Comparison of ENCODE assay signal across 13 mouse cellular contexts in genomic region chr15:100491966-100492365, GRCm38 (mm10). TPM values are rescaled to one million over a fixed set of nuclear protein-coding genes. Genes with fewer than 3 reads are reported as not detected.
DNase-seq lines count a peak whose midpoint lies in the region; ATAC-seq and TF ChIP-seq lines count a peak whose summit lies in the region.
"Had no signal": no experiment of that assay in that cellular context is flagged by ENCODE, and none has a peak within 500 bp of the region (broad histone marks: within the 10 kb centered on the region; RNA-seq: fewer than 3 reads in every experiment).

No protein-coding gene starts in this region.

- no peaks in the 10 kb centered on the region for H3K9me3 ChIP-seq in hindbrain, postnatal 0 days (ENCODE audit: low read length)

- peaks cover 17% of the 10 kb centered on the region for H3K4me1 ChIP-seq in kidney, adult 2 months (ENCODE audit: control insufficient read depth, insufficient read depth, low read length)
- H3K4me1 ChIP-seq in hindbrain, postnatal 0 days (ENCODE audit: insufficient read depth, low read length), result peaks cover 7% of the 10 kb centered on the region; the same call in 1 of the 2 replicates

- H3K4me2 ChIP-seq in hindbrain, postnatal 0 days (ENCODE audit: low read depth, low read length), result peak overlapping the region; percentile 72; the same call in 1 of the 2 replicates

- no peak for TF ChIP-seq CTCF in kidney, adult 2 months (conservative IDR thresholded peaks at IDR 0.05; ENCODE audit: insufficient read depth, insufficient read length, low read depth, low read length)
- no peak for TF ChIP-seq CTCF in brain, embryonic 14.5 days (IDR thresholded peaks at IDR 0.05; ENCODE audit: borderline replicate concordance, extremely low read depth, insufficient read depth, insufficient read length)
- TF ChIP-seq CTCF in hindbrain, postnatal 0 days (IDR thresholded peaks at IDR 0.05; ENCODE audit: low read depth), result no peak

- H3K36me3 ChIP-seq in kidney, adult 2 months (ENCODE audit: control insufficient read depth, insufficient read depth, low read length), result no peaks in the 10 kb centered on the region
- H3K36me3 ChIP-seq in hindbrain, postnatal 0 days (ENCODE audit: insufficient read depth, low read length), result peaks cover 17% of the 10 kb centered on the region; the same call in 1 of the 2 replicates

- 48% methylated on average over 9 of the region's 9 CpGs for WGBS in kidney, adult 2 months
- 56% methylated on average over 9 of the region's 9 CpGs for WGBS in hindbrain, postnatal 0 days

- no peaks in the 10 kb centered on the region for H3K27me3 ChIP-seq in kidney, adult 2 months (replicated peaks; ENCODE audit: control insufficient read depth, insufficient read depth, low read length)
- H3K27me3 ChIP-seq in hindbrain, postnatal 0 days (ENCODE audit: insufficient read depth, low read length), result no peaks in the 10 kb centered on the region

- ATAC-seq in hindbrain, postnatal 0 days, result no peak
- ATAC-seq in megakaryocyte progenitor cell, adult 5-6 weeks (replicated peaks; ENCODE audit: poor library complexity), result no peak

- H3K9ac ChIP-seq in hindbrain, postnatal 0 days (replicated peaks; ENCODE audit: low read length), result no peak overlapping the region
- H3K9ac ChIP-seq: liver, embryonic 14.5 days had no signal

- H3K4me3 ChIP-seq in kidney, adult 2 months (ENCODE audit: insufficient read depth, low read depth, low read length), result no peak overlapping the region
- H3K4me3 ChIP-seq in hindbrain, postnatal 0 days (ENCODE audit: low read length), result no peak overlapping the region

- TF ChIP-seq POLR2A in kidney, adult 2 months (IDR thresholded peaks at IDR 0.05; ENCODE audit: low read depth, low read length), result no peak
- TF ChIP-seq POLR2A in brain, embryonic 14.5 days (IDR thresholded peaks at IDR 0.05; ENCODE audit: borderline replicate concordance, extremely low read depth, insufficient read depth, insufficient read length, poor library complexity, severe bottlenecking), result no peak

- DNase-seq in kidney, adult 2 months, result peak; percentile 20
- DNase-seq in kidney, postnatal 36 days, result no peak
- DNase-seq in R1 (ENCODE audit: low read depth, low spot score), result peak; percentile 52
- peak; percentile 32 for DNase-seq in brain, embryonic 14.5 days (ENCODE audit: low read depth)
- DNase-seq in hindbrain, postnatal 0 days (ENCODE audit: low spot score), result peak; percentile 47
- DNase-seq in left cerebral cortex, adult 18-20 months (ENCODE audit: low spot score in 2 of 2), result no peak
- no peak for DNase-seq in cerebellum, adult 9-11 months
- DNase-seq: cerebellum, adult 9-10 months; heart, adult 18-20 months; kidney, adult 18-20 months; layer of hippocampus, postnatal 36 days had no signal

- H3K27ac ChIP-seq in kidney, adult 2 months (ENCODE audit: insufficient read depth, low read depth, low read length), result no peak overlapping the region
- no peak overlapping the region for H3K27ac ChIP-seq in hindbrain, postnatal 0 days
- H3K27ac ChIP-seq: liver, embryonic 14.5 days had no signal

RNA-seq across cellular contexts. Expression of gene Csrnp2, which starts 3.3 kb away (rescaled TPM):
- 2.6 and 2.7 TPM in 2 replicates for polyA plus RNA-seq in kidney, adult 2 months (2012; rRNA removed)
- 40.2 and 40.9 TPM in 2 replicates for polyA plus RNA-seq in brain, embryonic 14.5 days (2012; rRNA removed)
- total RNA-seq in hindbrain, postnatal 0 days (2014; rRNA removed), result 50.2 and 53.9 TPM in 2 replicates
- polyA plus RNA-seq in hindbrain, postnatal 0 days (2015; fragmentation: Nextera tagmentation; extraction: Ambion mirVana), result 27.3 and 29.9 TPM in 2 replicates
- 10 to 100 TPM; 33.6 to 36.0 TPM for total RNA-seq in left cerebral cortex, adult 18-20 months (2021)
- total RNA-seq in megakaryocyte progenitor cell, adult 5-6 weeks (2015), result 1.5 and 1.6 TPM in 2 replicates
- 1.7 and 2.7 TPM in 2 replicates for total RNA-seq in megakaryocyte progenitor cell, adult 5-6 weeks (2017)

RNA-seq across cellular contexts. Expression of gene Letmd1, which starts 23.1 kb away (rescaled TPM):
- 79.0 and 79.8 TPM in 2 replicates for polyA plus RNA-seq in kidney, adult 2 months (2012; rRNA removed)
- polyA plus RNA-seq in brain, embryonic 14.5 days (2012; rRNA removed), result 83.8 and 88.4 TPM in 2 replicates
- total RNA-seq in hindbrain, postnatal 0 days (2014; rRNA removed), result 79.5 and 88.6 TPM in 2 replicates
- 44.7 and 45.6 TPM in 2 replicates for polyA plus RNA-seq in hindbrain, postnatal 0 days (2015; fragmentation: Nextera tagmentation; extraction: Ambion mirVana)
- total RNA-seq in left cerebral cortex, adult 18-20 months (2021), result 10 to 100 TPM; 55.3 to 63.7 TPM
- total RNA-seq in megakaryocyte progenitor cell, adult 5-6 weeks (2015), result 35.7 and 37.2 TPM in 2 replicates
- 22.0 and 22.2 TPM in 2 replicates for total RNA-seq in megakaryocyte progenitor cell, adult 5-6 weeks (2017)

RNA-seq across cellular contexts. Expression of gene Tfcp2, which starts 59.8 kb away (rescaled TPM):
- 18.7 and 20.6 TPM in 2 replicates for polyA plus RNA-seq in kidney, adult 2 months (2012; rRNA removed)
- 27.3 and 32.3 TPM in 2 replicates for polyA plus RNA-seq in brain, embryonic 14.5 days (2012; rRNA removed)
- total RNA-seq in hindbrain, postnatal 0 days (2014; rRNA removed), result 27.1 and 45.7 TPM in 2 replicates
- polyA plus RNA-seq in hindbrain, postnatal 0 days (2015; fragmentation: Nextera tagmentation; extraction: Ambion mirVana), result 34.9 and 35.6 TPM in 2 replicates
- 10 to 100 TPM; 25.4 to 31.6 TPM for total RNA-seq in left cerebral cortex, adult 18-20 months (2021)
- total RNA-seq in megakaryocyte progenitor cell, adult 5-6 weeks (2015), result 4.7 and 5.8 TPM in 2 replicates
- total RNA-seq in megakaryocyte progenitor cell, adult 5-6 weeks (2017), result 6.0 and 9.2 TPM in 2 replicates

Comparison
In these comparisons a context has a peak if more than half of its experiments do, and no peak if none do; other contexts are left out.
1. DNase-seq: peak in kidney, adult 2 months (single experiment), R1 (single experiment), brain, embryonic 14.5 days (single experiment) and hindbrain, postnatal 0 days (single experiment); none in kidney, postnatal 36 days (0 of 2), left cerebral cortex, adult 18-20 months (0 of 2) and cerebellum, adult 9-11 months (single experiment).
2. RNA of gene Csrnp2, which starts 3.3 kb away (total RNA-seq): 50.2 to 53.9 TPM in hindbrain, postnatal 0 days and 33.6 to 36.0 TPM in left cerebral cortex, adult 18-20 months; 1.5 to 2.7 TPM in megakaryocyte progenitor cell, adult 5-6 weeks; every median in the first group is over 4 times any median in the second.